Mouse (Mus musculus): ENCODE data around the gene Pyroxd2.
"Not testable (repeated sequence)": the region's sequence is repeated elsewhere in the genome, so short reads cannot be mapped to it uniquely, and the experiment has no call there.

The Pyroxd2 gene

GRCm38 (mm10) chr19:42752363-42752931 lies at the start of gene Pyroxd2:
TSS of gene Pyroxd2 (minus strand) at chr19:42752775.
- DNase-seq (ENCODE audit: low read depth): peak; percentile 75

- DNase-seq (ENCODE audit: low read depth): no peak
Observed at GRCm38 (mm10) chr19:42797866-42798265, 45.3 kb upstream of the Pyroxd2 start.

- DNase-seq (ENCODE audit: low read depth): no peak
Observed at GRCm38 (mm10) chr19:42795801-42796200, 43.2 kb upstream of the Pyroxd2 start.

GRCm38 (mm10) chr19:42794914-42795613 lies 42.5 kb upstream of the Pyroxd2 start:
- DNase-seq (ENCODE audit: low read depth): peak; percentile 89

GRCm38 (mm10) chr19:42788311-42788710 lies 35.7 kb upstream of the Pyroxd2 start:
- DNase-seq (ENCODE audit: low read depth): no peak

- no peak for DNase-seq (ENCODE audit: low read depth)
Observed at GRCm38 (mm10) chr19:42785562-42786220, 33.1 kb upstream of the Pyroxd2 start.

- DNase-seq (ENCODE audit: low read depth): no peak
Observed at GRCm38 (mm10) chr19:42785129-42785528, 32.6 kb upstream of the Pyroxd2 start.

- not testable (repeated sequence) for DNase-seq (ENCODE audit: low read depth)
Observed at GRCm38 (mm10) chr19:42780156-42780538, 27.6 kb upstream of the Pyroxd2 start.

- DNase-seq (ENCODE audit: low read depth): peak; percentile 78
Observed at GRCm38 (mm10) chr19:42779531-42780155, 27.1 kb upstream of the Pyroxd2 start, which contains the start of gene Hps1. TSS of gene Hps1 (minus strand) at chr19:42779978.

- no peak for DNase-seq (ENCODE audit: low read depth)
Observed at GRCm38 (mm10) chr19:42777801-42778200, 25.2 kb upstream of the Pyroxd2 start.

- no peak for DNase-seq (ENCODE audit: low read depth)
Observed at GRCm38 (mm10) chr19:42776813-42777212, 24.2 kb upstream of the Pyroxd2 start.

GRCm38 (mm10) chr19:42770141-42770872 lies 17.7 kb upstream of the Pyroxd2 start:
- DNase-seq (ENCODE audit: low read depth): no peak

GRCm38 (mm10) chr19:42769648-42770047 lies 17.1 kb upstream of the Pyroxd2 start:
- no peak for DNase-seq (ENCODE audit: low read depth)

GRCm38 (mm10) chr19:42767361-42767760 lies 14.8 kb upstream of the Pyroxd2 start:
- no peak for DNase-seq (ENCODE audit: low read depth)

- DNase-seq (ENCODE audit: low read depth): no peak
Observed at GRCm38 (mm10) chr19:42764398-42764797, 11.8 kb upstream of the Pyroxd2 start.

GRCm38 (mm10) chr19:42756671-42757070 lies 4.1 kb upstream of the Pyroxd2 start:
- no peak for DNase-seq (ENCODE audit: low read depth)

- DNase-seq (ENCODE audit: low read depth): no peak
Observed at GRCm38 (mm10) chr19:42755148-42755870, 2.7 kb upstream of the Pyroxd2 start.

GRCm38 (mm10) chr19:42753141-42753917 lies 754 bp upstream of the Pyroxd2 start:
- peak; percentile 53 for DNase-seq (ENCODE audit: low read depth)

GRCm38 (mm10) chr19:42750196-42750595 lies 2.4 kb downstream of the Pyroxd2 start:
- no peak for DNase-seq (ENCODE audit: low read depth)

GRCm38 (mm10) chr19:42746702-42747101 lies 5.9 kb downstream of the Pyroxd2 start:
- no peak for DNase-seq (ENCODE audit: low read depth)

- DNase-seq (ENCODE audit: low read depth): no peak
Observed at GRCm38 (mm10) chr19:42745869-42746224, 6.7 kb downstream of the Pyroxd2 start.

Measured in c-Kit-positive CD71-negative TER-119-negative erythroid progenitor cells, embryonic 14.5 days (primary cell).